25 mouse cellular contexts compared by ENCODE assay signal in genomic region chr5:65888102-65888501, GRCm38 (mm10). TPM values are rescaled to one million over a fixed set of nuclear protein-coding genes. Genes with fewer than 3 reads are reported as not detected.
DNase-seq lines count a peak whose midpoint lies in the region; ATAC-seq and TF ChIP-seq lines count a peak whose summit lies in the region.
"Had no signal": no experiment of that assay in that cellular context is flagged by ENCODE, and none has a peak within 500 bp of the region (broad histone marks: within the 10 kb centered on the region; RNA-seq: fewer than 3 reads in every experiment).

No protein-coding gene starts in this region.

- peak overlapping the region; percentile 57; the same call in 1 of the 2 replicates for H3K27ac ChIP-seq in intestine, embryonic 14.5 days (ENCODE audit: low read depth)
- no peak overlapping the region for H3K27ac ChIP-seq in intestine, postnatal 0 days (ENCODE audit: low read depth, low read length)
- peak overlapping the region; percentile 29 for H3K27ac ChIP-seq in thymus, adult 2 months (ENCODE audit: control insufficient read depth, insufficient read depth, low read length)
- no peak overlapping the region for H3K27ac ChIP-seq in forebrain, embryonic 11.5 days (ENCODE audit: low read depth, low read length)
- H3K27ac ChIP-seq: embryonic facial prominence, embryonic 15.5 days; forebrain, embryonic 10.5 days; forebrain, embryonic 15.5 days; heart, adult 2 months; hindbrain, embryonic 10.5 days; hindbrain, embryonic 14.5 days had no signal

- H3K4me3 ChIP-seq in intestine, embryonic 14.5 days (ENCODE audit: low read depth, low read length), result no peak overlapping the region
- H3K4me3 ChIP-seq in intestine, postnatal 0 days (ENCODE audit: low read depth, low read length), result no peak overlapping the region
- H3K4me3 ChIP-seq in thymus, adult 2 months (ENCODE audit: control insufficient read depth, insufficient read depth, low read length), result no peak overlapping the region
- H3K4me3 ChIP-seq in forebrain, embryonic 11.5 days (ENCODE audit: low read depth, low read length), result no peak overlapping the region
- H3K4me3 ChIP-seq: embryonic facial prominence, embryonic 15.5 days; erythroblast, embryonic 14.5 days; forebrain, embryonic 10.5 days; forebrain, embryonic 15.5 days; heart, adult 2 months; hindbrain, embryonic 10.5 days had no signal

- H3K4me1 ChIP-seq in intestine, embryonic 14.5 days (replicated peaks; ENCODE audit: control insufficient read depth, insufficient read depth, low read length), result no peaks in the 10 kb centered on the region
- no peaks in the 10 kb centered on the region for H3K4me1 ChIP-seq in intestine, postnatal 0 days (replicated peaks; ENCODE audit: control insufficient read depth, insufficient read depth, low read length)
- H3K4me1 ChIP-seq in thymus, adult 2 months (replicated peaks; ENCODE audit: control insufficient read depth, insufficient read depth, low read length), result peaks cover 47% of the 10 kb centered on the region
- H3K4me1 ChIP-seq in forebrain, embryonic 11.5 days (replicated peaks; ENCODE audit: control insufficient read depth, insufficient read depth, low read length), result no peaks in the 10 kb centered on the region
- H3K4me1 ChIP-seq: embryonic facial prominence, embryonic 15.5 days had no signal

- no peak for TF ChIP-seq CTCF in intestine, postnatal 0 days (IDR thresholded peaks at IDR 0.05; ENCODE audit: low read depth)
- TF ChIP-seq CTCF in thymus, adult 2 months (IDR thresholded peaks at IDR 0.05; ENCODE audit: borderline replicate concordance, control insufficient read depth, extremely low read depth, insufficient read depth, low read length, poor library complexity), result no peak

- H3K27me3 ChIP-seq in intestine, embryonic 14.5 days (replicated peaks; ENCODE audit: control insufficient read depth, insufficient read depth, low read length), result no peaks in the 10 kb centered on the region
- no peaks in the 10 kb centered on the region for H3K27me3 ChIP-seq in intestine, postnatal 0 days (replicated peaks; ENCODE audit: control insufficient read depth, insufficient read depth, low read length)
- no peaks in the 10 kb centered on the region for H3K27me3 ChIP-seq in thymus, adult 2 months (ENCODE audit: control insufficient read depth, insufficient read depth, low read length)
- no peaks in the 10 kb centered on the region for H3K27me3 ChIP-seq in forebrain, embryonic 11.5 days (ENCODE audit: control insufficient read depth, insufficient read depth, low read length)
- H3K27me3 ChIP-seq: embryonic facial prominence, embryonic 15.5 days; forebrain, embryonic 15.5 days had no signal

- no peaks in the 10 kb centered on the region for H3K9me3 ChIP-seq in intestine, embryonic 14.5 days (ENCODE audit: control insufficient read depth, low read length)
- H3K9me3 ChIP-seq in intestine, postnatal 0 days (ENCODE audit: control insufficient read depth), result no peaks in the 10 kb centered on the region
- H3K9me3 ChIP-seq in forebrain, embryonic 11.5 days (ENCODE audit: control insufficient read depth, low read length), result no peaks in the 10 kb centered on the region
- H3K9me3 ChIP-seq: embryonic facial prominence, embryonic 15.5 days; forebrain, embryonic 10.5 days; forebrain, embryonic 15.5 days; G1E; hindbrain, embryonic 10.5 days had no signal

- no peak overlapping the region for H3K4me2 ChIP-seq in intestine, embryonic 14.5 days (ENCODE audit: low read length)
- no peak overlapping the region for H3K4me2 ChIP-seq in intestine, postnatal 0 days (replicated peaks; ENCODE audit: low read depth)
- no peak overlapping the region for H3K4me2 ChIP-seq in forebrain, embryonic 11.5 days (ENCODE audit: low read depth, low read length, severe bottlenecking)
- H3K4me2 ChIP-seq: embryonic facial prominence, embryonic 15.5 days; forebrain, embryonic 15.5 days; hindbrain, embryonic 14.5 days had no signal

- WGBS in intestine, embryonic 14.5 days, result 87% methylated on average over 5 of the region's 5 CpGs
- 86% methylated on average over 5 of the region's 5 CpGs for WGBS in intestine, postnatal 0 days
- 53% methylated on average over 5 of the region's 5 CpGs for WGBS in thymus, adult 2 months
- WGBS in forebrain, embryonic 11.5 days, result 90% methylated on average over 5 of the region's 5 CpGs

- no peak for TF ChIP-seq POLR2A in thymus, adult 2 months (IDR thresholded peaks at IDR 0.05; ENCODE audit: control insufficient read depth, extremely low read depth, insufficient read depth, low read length, poor library complexity)

- no peak overlapping the region for H3K9ac ChIP-seq in intestine, embryonic 14.5 days (ENCODE audit: low read length)
- H3K9ac ChIP-seq in intestine, postnatal 0 days (ENCODE audit: low read depth, low read length), result no peak overlapping the region
- H3K9ac ChIP-seq in forebrain, embryonic 11.5 days (ENCODE audit: low read length), result no peak overlapping the region
- H3K9ac ChIP-seq: embryonic facial prominence, embryonic 15.5 days; forebrain, embryonic 15.5 days; hindbrain, embryonic 14.5 days had no signal

- no peak for ATAC-seq in intestine, embryonic 14.5 days (replicated peaks; ENCODE audit: low FRiP score, low TSS enrichment, low read depth)
- no peak for ATAC-seq in intestine, postnatal 0 days
- peak; percentile 14 for ATAC-seq in inflammation-experienced regulatory T-cells, adult 6 months
- no peak for ATAC-seq in forebrain, embryonic 11.5 days (replicated peaks; ENCODE audit: low FRiP score)
- ATAC-seq: forebrain, embryonic 15.5 days had no signal

- DNase-seq in intestine, embryonic 14.5 days (ENCODE audit: low spot score), result no peak
- no peak for DNase-seq in thymus, adult 2 months
- no peak for DNase-seq in thymus, postnatal 36 days
- no peak for DNase-seq in forebrain, embryonic 11.5 days (ENCODE audit: low spot score)
- DNase-seq in gastrocnemius, postnatal 4 days (ENCODE audit: low spot score in 2 of 2), result no peak
- DNase-seq: adrenal gland, postnatal 10 days; cerebellum, adult 11 months; cerebellum, adult 8-10 months; cerebellum, postnatal 14 days; embryo, embryonic 11 days; gastrocnemius, postnatal 36 days; heart, adult 2 months; heart, postnatal 10 days had no signal

- H3K36me3 ChIP-seq in intestine, embryonic 14.5 days (ENCODE audit: control insufficient read depth, insufficient read depth, low read length), result no peaks in the 10 kb centered on the region
- H3K36me3 ChIP-seq in intestine, postnatal 0 days (ENCODE audit: control insufficient read depth, insufficient read depth), result no peaks in the 10 kb centered on the region
- H3K36me3 ChIP-seq in thymus, adult 2 months (ENCODE audit: control insufficient read depth, insufficient read depth, low read length), result peaks cover 84% of the 10 kb centered on the region
- no peaks in the 10 kb centered on the region for H3K36me3 ChIP-seq in forebrain, embryonic 11.5 days (ENCODE audit: control insufficient read depth, insufficient read depth, low read length)
- H3K36me3 ChIP-seq: embryonic facial prominence, embryonic 15.5 days; forebrain, embryonic 10.5 days; forebrain, embryonic 15.5 days; G1E; hindbrain, embryonic 10.5 days had no signal

RNA-seq across cellular contexts. Expression of gene Rhoh, which starts 27.1 kb away (rescaled TPM):
- polyA plus RNA-seq in intestine, embryonic 14.5 days (2014; fragmentation: Nextera tagmentation; extraction: Ambion mirVana), result 0.73 and 0.77 TPM in 2 replicates
- 0.58 and 0.82 TPM in 2 replicates for polyA plus RNA-seq in intestine, postnatal 0 days (2015; fragmentation: Nextera tagmentation; extraction: Ambion mirVana)
- polyA plus RNA-seq in thymus, adult 2 months (2012; rRNA removed), result 132 and 135 TPM in 2 replicates
- polyA plus RNA-seq in inflammation-experienced regulatory T-cells, adult 6 months (2017; shearing (Covaris generic)), result 100 to 1,000 TPM; 154 to 314 (median 282) TPM
- polyA plus RNA-seq in forebrain, embryonic 11.5 days (2014; fragmentation: Nextera tagmentation; extraction: Ambion mirVana), result 0.07 and 0.09 TPM in 2 replicates
- total RNA-seq in gastrocnemius, postnatal 4 days (2021), result 1 to 10 TPM; 1.9 to 2.4 TPM
- polyA plus RNA-seq: erythroblast, embryonic 14.5 days; G1E had no signal

RNA-seq across cellular contexts. Expression of gene Chrna9, which starts 46.6 kb away (rescaled TPM):
- not detected in 2 replicates for polyA plus RNA-seq in intestine, embryonic 14.5 days (2014; fragmentation: Nextera tagmentation; extraction: Ambion mirVana)
- polyA plus RNA-seq in intestine, postnatal 0 days (2015; fragmentation: Nextera tagmentation; extraction: Ambion mirVana), result not detected in 2 replicates
- polyA plus RNA-seq in thymus, adult 2 months (2012; rRNA removed), result 212 and 251 TPM in 2 replicates
- 1 to 10 TPM in 2 of 3 experiments, not detected in 1; 1.6 to 2.0 TPM for polyA plus RNA-seq in inflammation-experienced regulatory T-cells, adult 6 months (2017; shearing (Covaris generic))
- not detected in 2 replicates for polyA plus RNA-seq in forebrain, embryonic 11.5 days (2014; fragmentation: Nextera tagmentation; extraction: Ambion mirVana)
- total RNA-seq in gastrocnemius, postnatal 4 days (2021), result 10 to 100 TPM; 25.6 to 32.2 TPM
- total RNA-seq: common myeloid progenitor, adult 5-6 weeks had no signal
- polyA plus RNA-seq: brain, embryonic 14.5 days; embryonic facial prominence, embryonic 15.5 days; erythroblast, embryonic 14.5 days; forebrain, embryonic 10.5 days; forebrain, embryonic 15.5 days; G1E; heart, adult 2 months; heart, embryonic 14.5 days; hindbrain, embryonic 14.5 days had no signal

Comparison
In these comparisons a context has a peak if more than half of its experiments do, and no peak if none do; other contexts are left out.
1. H3K27ac ChIP-seq: peak in intestine, embryonic 14.5 days (single experiment) and thymus, adult 2 months (single experiment); none in intestine, postnatal 0 days (single experiment) and forebrain, embryonic 11.5 days (single experiment).
2. RNA of gene Rhoh, which starts 27.1 kb away (polyA plus RNA-seq): 154 to 314 TPM in inflammation-experienced regulatory T-cells, adult 6 months and 132 to 135 TPM in thymus, adult 2 months; 0.58 to 0.82 TPM in intestine, postnatal 0 days, 0.73 to 0.77 TPM in intestine, embryonic 14.5 days and 0.07 to 0.09 TPM in forebrain, embryonic 11.5 days; every median in the first group is over 10 times any median in the second.
3. RNA of gene Chrna9, which starts 46.6 kb away (polyA plus RNA-seq): 212 to 251 TPM in thymus, adult 2 months; 1.6 to 2.0 TPM in inflammation-experienced regulatory T-cells, adult 6 months, not detected in intestine, embryonic 14.5 days, not detected in intestine, postnatal 0 days and not detected in forebrain, embryonic 11.5 days; every median in the first group is over 10 times any median in the second.